Mouse (Mus musculus): ENCODE measurements at regions not wholly inside any gene's neighbourhood (a gene's known extent, or its start where the extent isn't known, plus 50 kb on each side); places are given as distances from the start of the nearest gene placed in this dataset.

DNA sequence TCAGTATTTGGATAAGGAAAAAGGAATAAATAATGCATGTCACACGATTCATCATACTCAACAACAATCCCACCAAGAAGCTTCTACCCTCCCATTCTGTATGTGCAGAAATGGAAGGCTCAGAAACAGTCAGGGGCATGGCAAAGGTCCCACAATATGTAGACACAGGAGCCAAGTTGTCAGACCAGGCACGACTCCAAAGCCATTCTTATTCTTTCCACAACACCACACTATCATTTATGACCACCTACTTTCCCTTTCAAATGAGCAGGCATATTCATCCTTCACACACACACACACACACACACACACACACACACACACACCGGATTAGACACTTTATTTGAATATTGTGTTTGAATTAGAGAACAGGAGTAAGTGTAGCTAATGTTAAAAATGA, 232.0 kb downstream of the Rab28 start:
- DNase-seq: no peak

DNA sequence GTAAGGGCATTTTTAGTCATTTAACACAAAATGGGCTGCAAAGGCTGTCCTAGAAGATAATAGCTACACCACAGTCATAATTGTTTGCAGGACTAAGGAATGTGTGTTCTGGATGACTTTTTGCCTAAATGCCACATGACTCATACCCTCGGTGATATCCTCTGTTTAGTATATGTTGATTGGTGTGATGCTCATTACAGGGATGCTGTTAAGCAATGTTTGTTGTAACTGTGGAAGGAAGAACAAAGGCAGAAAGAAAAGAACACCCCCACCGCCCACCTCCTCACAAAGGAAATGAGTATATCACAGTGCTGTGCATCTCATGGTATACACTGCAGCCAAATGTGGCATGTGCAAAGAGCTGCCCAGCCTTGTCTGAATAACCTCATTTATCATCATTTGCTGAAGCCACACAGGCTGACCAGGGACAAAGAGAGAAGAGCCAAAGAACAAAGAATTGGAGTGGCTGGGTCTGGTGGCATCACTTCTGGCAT, 262.4 kb downstream of the Rab28 start:
- DNase-seq: no peak

DNA sequence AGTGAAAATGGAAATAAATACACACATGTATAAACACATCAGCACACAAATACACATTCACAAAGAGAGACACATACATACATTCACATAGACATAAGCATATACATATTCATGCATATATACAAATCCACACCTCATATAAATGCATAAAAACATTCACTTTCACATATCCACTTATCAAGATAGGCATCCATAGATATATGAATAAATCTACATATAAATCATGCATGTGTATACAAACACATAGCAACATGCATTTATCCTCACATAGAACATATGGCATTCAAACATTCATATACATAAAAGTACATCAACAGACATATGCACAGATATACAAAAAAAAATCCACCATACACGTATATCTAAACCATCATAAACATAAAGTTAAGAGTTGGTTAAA, 266.9 kb downstream of the Rab28 start:
- no peak for DNase-seq

DNA sequence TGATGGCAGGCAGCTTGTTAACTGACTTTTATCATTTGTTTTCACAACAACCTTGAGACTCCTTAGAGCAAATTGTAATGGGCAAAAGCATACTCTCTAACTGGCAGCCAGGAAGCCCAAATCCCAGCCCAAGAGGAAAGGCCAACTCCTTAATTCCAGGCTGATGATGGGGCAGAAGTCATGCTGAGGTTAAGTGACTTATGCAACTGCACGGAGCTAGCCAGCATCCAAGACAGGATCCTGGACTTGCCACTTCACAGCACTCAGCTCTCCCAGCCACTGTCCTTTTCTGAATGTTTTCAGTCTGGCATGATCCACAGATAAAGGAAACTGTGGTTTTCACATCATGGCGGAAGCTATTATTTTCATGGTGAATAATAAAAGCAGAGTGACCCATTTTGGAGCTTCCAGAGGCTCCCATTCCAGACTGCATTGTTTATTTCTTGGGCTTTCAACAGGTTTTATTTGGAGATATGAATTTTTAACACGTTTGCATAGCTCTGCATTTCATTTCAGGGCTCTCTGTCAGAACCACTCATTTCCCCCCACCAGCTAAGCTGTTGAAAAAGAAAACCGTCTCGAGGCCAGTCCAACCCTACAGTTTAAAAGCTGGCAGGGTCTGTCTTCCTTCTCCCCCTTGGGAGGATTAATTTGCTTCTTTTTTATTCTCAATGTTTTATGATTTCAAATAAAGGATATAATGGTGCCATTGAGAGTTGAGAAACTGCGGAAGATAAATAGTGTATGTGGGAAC, 288.7 kb downstream of the Rab28 start:
- DNase-seq: no peak

DNA sequence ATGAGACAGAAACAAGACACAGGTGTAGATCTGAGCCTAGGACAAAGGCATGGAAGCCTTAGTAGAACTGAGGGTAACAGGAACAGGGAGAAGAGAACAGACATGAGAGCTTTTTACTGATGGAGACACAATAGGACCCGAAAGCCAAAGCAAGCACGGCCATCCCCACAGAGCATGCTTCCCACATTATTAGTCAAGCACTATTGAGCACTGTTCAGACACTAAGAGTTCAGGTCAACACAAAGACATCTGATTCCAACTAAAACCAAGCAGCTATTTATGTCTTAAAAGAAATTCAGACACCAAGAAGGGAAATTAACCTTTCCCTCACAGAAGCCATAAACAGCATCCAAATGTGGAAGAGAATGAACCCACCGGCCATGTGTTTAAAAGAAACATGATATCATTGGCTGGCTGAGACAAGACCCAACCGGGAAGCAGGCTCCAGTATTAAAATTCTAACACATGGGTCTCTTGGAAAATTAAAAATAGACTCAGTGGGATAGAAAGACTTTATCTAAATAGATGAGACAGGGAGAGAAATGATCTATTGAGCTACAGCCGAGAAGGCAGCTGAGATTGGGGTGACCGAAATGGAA, 298.8 kb downstream of the Rab28 start:
- no peak for DNase-seq

DNA sequence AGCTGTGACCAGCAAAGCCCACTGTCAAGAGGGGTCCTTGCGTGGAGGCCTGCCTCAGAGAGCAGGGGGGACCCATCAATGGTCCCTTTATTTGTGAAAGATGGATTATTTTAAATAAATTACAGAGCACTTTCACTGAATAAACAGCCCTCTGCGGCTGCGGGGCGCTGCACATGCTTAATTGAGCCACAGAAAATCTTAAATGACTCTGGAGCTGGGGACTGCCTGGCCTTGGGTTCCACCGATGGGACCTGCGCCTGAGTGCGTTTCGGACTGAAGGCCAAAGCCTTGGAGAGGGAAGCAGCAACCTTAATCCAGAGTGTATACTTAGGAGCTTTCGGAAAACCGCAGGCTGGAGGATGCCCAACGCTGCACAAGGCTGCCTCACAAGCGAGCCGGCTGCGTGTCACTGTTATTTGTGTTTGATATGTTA, 315.1 kb downstream of the Rab28 start:
- no peak for DNase-seq

DNA sequence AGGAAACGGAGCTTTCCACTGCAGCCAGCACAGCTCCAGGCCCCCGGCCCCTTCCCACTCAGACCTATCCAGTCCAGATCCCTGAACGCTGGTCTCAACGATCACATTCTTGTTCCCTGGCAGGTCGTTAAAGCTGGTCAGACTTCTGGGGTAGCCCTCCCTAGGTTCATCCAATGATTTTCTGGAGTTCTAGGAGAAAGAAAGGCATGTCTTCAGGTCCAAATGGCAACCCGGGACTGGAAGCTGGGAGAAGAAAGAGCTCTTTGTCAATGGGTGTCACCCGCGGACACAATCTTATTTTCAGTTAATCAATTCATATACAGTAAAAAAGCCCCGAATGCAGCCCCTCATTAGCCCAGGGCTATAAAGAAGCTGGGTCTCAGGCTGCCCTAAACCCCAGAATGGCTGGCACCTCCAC, 315.8 kb downstream of the Rab28 start:
- no peak for DNase-seq

DNA sequence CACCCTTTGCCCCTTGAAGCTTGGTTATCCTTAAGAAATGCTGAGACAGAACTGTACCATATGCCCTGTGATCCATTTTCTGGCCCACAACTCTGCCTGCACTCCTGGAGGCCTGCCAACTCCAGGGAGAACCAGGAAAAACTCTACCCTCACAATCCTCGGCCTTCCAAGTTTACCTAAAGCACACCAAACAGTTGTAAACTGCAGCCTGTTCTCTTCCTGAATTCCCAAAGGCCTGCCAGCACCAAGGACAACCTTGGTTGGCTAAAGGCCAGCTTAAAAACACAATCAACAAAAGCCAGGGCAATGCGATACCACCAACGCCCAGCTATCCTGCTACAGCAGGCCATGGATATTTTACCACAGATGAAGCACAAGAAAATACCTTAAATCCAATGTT, 334.5 kb downstream of the Rab28 start:
- DNase-seq: peak; percentile 1 to 32

DNA sequence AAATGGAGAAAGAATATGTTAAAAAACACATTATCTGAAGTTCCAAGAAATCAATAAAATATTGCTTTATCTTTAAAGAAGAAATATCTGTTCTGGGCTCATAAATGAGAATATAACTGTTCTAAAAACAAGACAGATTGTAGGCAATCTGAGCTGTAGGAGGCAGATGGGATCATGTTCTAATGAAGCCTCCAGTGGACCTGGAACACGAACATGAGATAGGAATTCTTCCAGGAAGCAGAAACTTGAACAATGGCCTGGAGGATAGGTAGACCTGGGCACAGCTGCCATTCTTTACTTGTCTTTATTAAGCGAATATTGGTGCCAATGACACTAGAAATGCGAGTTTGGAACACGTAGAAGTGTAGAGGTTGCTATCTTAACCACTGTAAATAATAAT, 336.5 kb downstream of the Rab28 start:
- no peak for DNase-seq

DNA sequence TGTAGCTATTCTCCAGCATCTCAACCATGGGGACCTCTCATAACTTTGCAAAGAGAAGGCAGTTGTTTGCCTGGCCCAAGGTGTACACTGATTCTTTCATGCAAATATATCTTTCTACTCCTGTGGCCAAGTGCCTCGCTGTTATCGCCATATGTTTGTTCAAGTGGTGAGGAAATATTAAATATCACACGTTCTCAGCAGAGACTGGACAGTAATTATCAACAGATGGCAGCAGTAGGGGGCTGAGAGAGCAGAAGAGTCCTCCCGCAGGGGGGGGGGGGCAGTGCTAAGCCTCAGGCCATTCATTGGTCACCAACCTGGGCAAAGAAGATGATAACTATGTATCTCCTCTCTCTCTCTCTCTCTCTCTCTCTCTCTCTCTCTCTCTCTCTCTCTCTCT, 337.6 kb downstream of the Rab28 start:
- DNase-seq: no peak

DNA sequence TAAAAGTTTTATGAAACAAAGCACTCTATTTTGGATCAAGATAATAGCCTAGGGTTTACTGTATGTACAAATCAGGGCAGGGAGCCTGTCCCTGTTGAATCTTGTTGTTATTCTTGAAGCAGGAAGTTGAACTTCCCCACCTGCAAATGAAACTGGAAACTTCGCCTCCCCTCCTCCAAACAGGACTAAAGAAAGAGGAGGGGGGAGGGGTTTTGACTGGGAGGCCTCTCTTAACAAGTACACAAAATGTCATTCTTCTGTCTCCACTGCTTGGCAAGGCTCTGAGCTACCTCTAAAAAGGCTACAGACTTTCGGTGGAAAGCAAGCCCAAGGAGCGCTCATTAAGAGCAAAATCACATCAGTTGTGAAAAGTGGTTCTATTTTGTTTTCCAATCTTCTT, 338.1 kb downstream of the Rab28 start:
- DNase-seq: no peak

DNA sequence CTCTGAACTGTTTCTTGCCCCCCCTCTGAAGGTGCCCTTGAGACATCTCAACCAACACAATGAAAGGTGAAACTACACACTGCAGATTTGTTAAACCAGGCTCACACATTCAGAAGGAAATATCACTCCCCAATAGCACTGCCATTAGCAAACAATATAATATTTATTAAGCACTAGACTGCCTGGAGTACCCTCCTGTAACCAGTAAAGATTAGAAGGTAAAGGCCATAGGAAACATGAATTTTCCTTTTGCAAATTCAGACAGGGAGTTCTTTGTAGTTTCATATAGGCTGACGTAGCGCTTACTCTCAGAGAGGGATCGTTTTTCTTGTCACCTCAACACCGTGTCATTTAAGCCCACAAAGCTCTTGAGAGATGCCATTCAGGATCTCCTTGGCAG, 342.1 kb downstream of the Rab28 start:
- DNase-seq: no peak

DNA sequence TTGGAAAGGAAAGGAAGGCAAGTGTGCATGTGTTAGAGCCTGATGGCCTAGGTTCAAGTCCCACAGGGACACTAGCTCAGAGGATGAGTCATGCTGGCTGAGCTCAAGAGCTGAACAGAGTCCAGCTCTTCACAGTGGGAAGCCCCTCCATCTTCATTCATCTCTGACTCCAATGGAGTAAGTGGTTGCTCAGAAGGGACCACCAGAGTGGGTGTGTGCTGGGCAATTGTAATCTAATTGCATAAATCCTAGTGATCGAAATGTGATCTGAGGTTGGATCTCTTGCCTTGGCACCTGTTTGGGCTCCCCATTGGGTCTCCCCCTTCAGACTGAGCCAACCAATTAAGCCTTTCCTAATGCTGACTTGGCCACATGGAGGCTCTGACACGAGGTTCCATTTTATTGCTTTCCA, 359.5 kb downstream of the Rab28 start:
- no peak for DNase-seq

DNA sequence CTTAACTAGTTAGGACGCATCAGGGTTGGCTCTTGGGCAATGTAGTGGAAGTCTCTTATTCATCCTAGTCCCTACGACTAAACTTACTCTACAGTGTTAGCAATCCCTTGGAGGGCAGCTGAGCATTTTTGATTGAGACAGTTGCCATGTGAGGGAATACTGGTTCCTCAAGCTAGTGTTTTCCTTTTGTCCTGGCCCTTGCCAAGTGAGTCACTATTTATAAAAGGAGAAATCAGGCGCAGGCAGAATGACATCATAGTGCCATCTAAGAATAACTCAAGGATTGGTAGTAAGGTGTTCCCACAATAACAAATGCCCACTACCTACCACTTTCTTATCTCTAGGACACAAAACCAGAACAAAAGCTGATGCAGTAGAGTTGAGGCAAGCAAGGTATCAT, 360.5 kb downstream of the Rab28 start:
- DNase-seq: no peak

DNA sequence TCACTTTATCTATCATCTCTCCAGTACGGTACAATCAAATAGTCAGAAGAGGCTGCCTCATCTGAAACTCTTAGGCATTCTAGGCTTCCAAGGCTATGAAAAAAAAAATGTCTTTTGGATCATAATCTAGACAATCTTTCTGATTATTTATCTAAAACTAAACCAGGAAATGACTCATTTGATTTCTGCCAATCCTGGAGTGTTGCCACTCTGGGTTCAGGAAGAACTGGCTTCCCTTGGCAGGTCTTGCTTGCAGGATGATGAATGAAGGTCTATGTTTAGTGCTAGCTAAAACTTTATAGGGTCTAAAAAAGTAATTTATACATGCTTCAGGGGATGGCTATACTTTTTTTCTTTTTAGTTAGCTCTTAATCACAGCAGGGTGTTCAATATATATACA, 367.4 kb downstream of the Rab28 start:
- no peak for DNase-seq

DNA sequence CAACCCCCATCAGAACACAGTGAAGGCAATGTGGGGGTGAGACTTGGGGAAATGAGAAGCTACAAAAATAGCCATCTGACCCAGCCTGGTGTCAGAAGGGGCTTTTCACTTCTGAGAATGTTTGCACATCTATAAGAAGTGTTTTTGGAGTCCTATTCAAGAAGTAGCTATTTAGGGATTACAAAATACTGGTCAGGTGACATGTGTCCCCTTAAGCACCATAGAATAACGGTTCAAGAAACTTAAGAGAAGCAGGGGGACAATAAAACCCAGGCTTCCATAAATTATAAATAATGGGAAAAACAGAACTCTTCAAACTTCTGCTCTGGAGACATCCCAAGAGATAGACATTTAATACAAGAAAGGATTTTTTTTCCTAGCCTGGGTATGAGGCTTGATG, 411.5 kb downstream of the Rab28 start:
- DNase-seq: no peak

DNA sequence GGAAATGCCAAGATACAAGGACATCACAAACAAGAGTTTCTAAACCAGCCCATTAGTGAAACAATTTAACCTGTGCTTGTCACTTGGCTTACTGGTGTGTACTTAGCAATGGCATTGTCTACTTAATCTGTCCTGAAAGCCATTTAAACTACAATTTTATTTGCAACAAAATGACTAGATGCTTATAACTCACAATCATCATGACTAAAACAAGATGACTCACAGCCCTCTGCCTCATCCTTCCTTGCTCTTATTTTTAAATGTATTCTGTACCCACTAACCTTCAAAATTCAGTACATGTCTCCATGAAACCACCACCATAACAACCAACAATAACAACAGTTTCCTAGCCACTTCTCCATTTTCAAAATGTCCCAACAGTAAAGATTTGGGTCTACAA, 441.2 kb downstream of the Rab28 start:
- DNase-seq: no peak

DNA sequence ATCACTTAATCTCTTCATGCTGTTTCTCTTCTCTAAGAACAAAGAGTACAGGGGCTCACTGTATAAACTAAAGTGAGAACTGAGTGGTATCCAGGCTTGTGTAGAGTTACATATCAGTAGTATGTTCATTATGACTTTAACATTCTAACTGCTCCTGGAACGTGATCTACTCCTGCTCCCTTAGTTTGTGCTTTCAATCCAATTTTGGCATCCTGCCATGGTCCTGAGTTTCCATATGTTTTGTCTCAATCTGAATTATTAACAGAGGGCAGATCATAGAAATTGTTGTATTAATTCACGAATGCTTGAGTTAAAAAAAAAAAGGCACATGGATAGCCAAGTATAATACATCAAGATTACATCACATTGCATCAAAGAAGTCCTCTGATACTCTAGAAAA, 441.6 kb downstream of the Rab28 start:
- no peak for DNase-seq

DNA sequence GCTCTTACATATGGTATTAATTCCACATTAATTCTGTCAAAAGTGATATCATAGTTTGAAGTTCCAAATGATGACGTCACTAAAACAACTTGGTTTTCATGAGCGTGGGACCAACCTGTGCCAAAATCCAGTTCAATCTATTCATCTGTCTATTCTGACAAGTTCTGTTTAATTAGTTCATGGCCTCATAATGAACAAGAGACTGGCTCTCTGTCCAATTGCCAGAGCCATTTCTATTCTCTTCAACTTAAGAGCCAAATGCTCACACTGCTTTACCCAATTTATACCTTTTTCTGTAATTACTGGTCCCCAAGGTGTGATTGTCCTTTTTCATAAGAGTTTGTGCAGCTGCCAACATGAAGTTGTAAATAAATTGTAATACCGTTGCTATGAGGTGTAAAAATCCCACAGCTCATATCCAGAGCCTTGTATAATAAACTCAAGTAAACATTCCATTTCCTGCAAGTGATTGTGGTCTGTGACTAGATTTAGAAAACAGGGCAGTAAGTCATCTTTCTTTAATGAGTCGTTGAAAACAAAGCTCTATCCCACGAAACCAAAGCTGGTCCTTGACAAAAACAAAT, 446.2 kb downstream of the Rab28 start:
- no peak for DNase-seq

Measured in kidney, postnatal 36 days (tissue).